Mouse (Mus musculus): ENCODE results near the gene Rhbdd2.

- no peak for TF ChIP-seq CTCF (IDR thresholded peaks at IDR 0.05; ENCODE audit: insufficient read depth, low read depth, low read length)
- TF ChIP-seq POLR2A (IDR thresholded peaks at IDR 0.05; ENCODE audit: insufficient read depth, low read depth, low read length), result no peak
Observed at GRCm38 (mm10) chr5:135672509-135672908, 40.1 kb downstream of the Rhbdd2 start.

All from olfactory bulb, adult 2 months (tissue).